Mouse (Mus musculus): Measurements from ENCODE around the gene Proser3.

GRCm38 (mm10) chr7:30563906-30564280, 11.8 kb upstream of the Proser3 start:
- TF ChIP-seq CTCF (IDR thresholded peaks at IDR 0.05; ENCODE audit: insufficient read depth, low read length) (no peak), POLR2A (IDR thresholded peaks at IDR 0.05; ENCODE audit: borderline replicate concordance, extremely low read depth, low read depth, low read length) (no peak)

Measured in lung, adult 2 months (tissue).